Comparison of ENCODE assay signal across 12 mouse cellular contexts in the genomic region with DNA sequence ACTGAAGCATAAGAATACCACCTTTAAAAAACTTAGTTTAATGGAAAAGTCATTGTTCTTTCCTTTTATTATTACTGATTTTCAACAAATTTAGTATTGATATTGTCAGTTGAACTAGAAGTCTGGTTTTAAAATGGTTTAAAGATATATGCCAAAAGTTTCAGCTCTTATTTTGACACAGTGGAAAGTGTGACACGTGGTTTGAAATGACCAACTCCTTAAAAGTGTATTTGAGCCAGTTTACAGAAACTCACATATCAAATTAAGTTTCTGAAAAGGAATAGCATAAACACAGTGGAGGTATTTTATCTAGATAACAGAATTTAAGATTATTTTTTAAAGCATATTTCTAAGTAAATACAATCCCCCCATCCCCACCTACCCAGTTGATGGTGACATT. TPM values are rescaled to one million over a fixed set of nuclear protein-coding genes. Genes with fewer than 3 reads are reported as not detected.
DNase-seq lines count a peak whose midpoint lies in the region; ATAC-seq lines count a peak whose summit lies in the region.
"Had no signal": no experiment of that assay in that cellular context is flagged by ENCODE, and none has a peak within 500 bp of the region (broad histone marks: within the 10 kb centered on the region; RNA-seq: fewer than 3 reads in every experiment).

No protein-coding gene starts in this region.

- peaks cover 46% of the 10 kb centered on the region for H3K4me1 ChIP-seq in heart, embryonic 15.5 days (replicated peaks)
- peaks cover 31% of the 10 kb centered on the region for H3K4me1 ChIP-seq in embryonic facial prominence, embryonic 12.5 days
- H3K4me1 ChIP-seq in hindbrain, embryonic 16.5 days (ENCODE audit: control insufficient read depth, insufficient read depth, low read depth, low read length) = peaks cover 46% of the 10 kb centered on the region
- H3K4me1 ChIP-seq in midbrain, embryonic 13.5 days (replicated peaks) = peaks cover 70% of the 10 kb centered on the region

- H3K9ac ChIP-seq in heart, embryonic 15.5 days = no peak overlapping the region
- H3K9ac ChIP-seq in embryonic facial prominence, embryonic 12.5 days = no peak overlapping the region
- H3K9ac ChIP-seq in hindbrain, embryonic 16.5 days (ENCODE audit: low read depth, low read length) = no peak overlapping the region
- no peak overlapping the region for H3K9ac ChIP-seq in midbrain, embryonic 13.5 days (replicated peaks)

- H3K4me2 ChIP-seq in heart, embryonic 15.5 days = peak overlapping the region; percentile 76
- H3K4me2 ChIP-seq in embryonic facial prominence, embryonic 12.5 days (replicated peaks) = peak overlapping the region; percentile 70
- peak overlapping the region; percentile 79 for H3K4me2 ChIP-seq in hindbrain, embryonic 16.5 days (ENCODE audit: low read length)
- peak overlapping the region; percentile 96 for H3K4me2 ChIP-seq in midbrain, embryonic 13.5 days (replicated peaks)

- peaks cover 26% of the 10 kb centered on the region for H3K36me3 ChIP-seq in heart, embryonic 15.5 days
- peaks cover 17% of the 10 kb centered on the region for H3K36me3 ChIP-seq in embryonic facial prominence, embryonic 12.5 days
- peaks cover 3% of the 10 kb centered on the region for H3K36me3 ChIP-seq in hindbrain, embryonic 16.5 days (ENCODE audit: control insufficient read depth, insufficient read depth, low read length)
- H3K36me3 ChIP-seq in midbrain, embryonic 13.5 days = peaks cover 32% of the 10 kb centered on the region

- H3K9me3 ChIP-seq in heart, embryonic 15.5 days (replicated peaks) = no peaks in the 10 kb centered on the region
- H3K9me3 ChIP-seq in embryonic facial prominence, embryonic 12.5 days = no peaks in the 10 kb centered on the region
- no peaks in the 10 kb centered on the region for H3K9me3 ChIP-seq in hindbrain, embryonic 16.5 days (ENCODE audit: control insufficient read depth, low read length)
- no peaks in the 10 kb centered on the region for H3K9me3 ChIP-seq in midbrain, embryonic 13.5 days

- no peak for DNase-seq in heart, postnatal 4 days
- DNase-seq in adrenal gland, adult 18-20 months (ENCODE audit: low spot score in 2 of 2) = no peak
- DNase-seq in testis, postnatal 10 days (ENCODE audit: low spot score) = no peak
- DNase-seq in gastrocnemius, postnatal 14 days = no peak
- DNase-seq: adrenal gland, adult 2 months; cerebellum, postnatal 25 days; gastrocnemius, postnatal 36 days; left cerebral cortex, postnatal 4 days had no signal

- H3K27ac ChIP-seq in heart, embryonic 15.5 days = no peak overlapping the region
- no peak overlapping the region for H3K27ac ChIP-seq in embryonic facial prominence, embryonic 12.5 days
- no peak overlapping the region for H3K27ac ChIP-seq in hindbrain, embryonic 16.5 days (ENCODE audit: low read depth, low read length)
- H3K27ac ChIP-seq in midbrain, embryonic 13.5 days = no peak overlapping the region

- intact Hi-C loops in gastrocnemius, postnatal 14 days (cut with DNase I; ENCODE audit: low total_unique reads) = no loop called here

- H3K27me3 ChIP-seq in heart, embryonic 15.5 days = no peaks in the 10 kb centered on the region
- H3K27me3 ChIP-seq in embryonic facial prominence, embryonic 12.5 days = no peaks in the 10 kb centered on the region
- no peaks in the 10 kb centered on the region for H3K27me3 ChIP-seq in hindbrain, embryonic 16.5 days (replicated peaks; ENCODE audit: control insufficient read depth, insufficient read depth, low read length)
- H3K27me3 ChIP-seq in midbrain, embryonic 13.5 days = no peaks in the 10 kb centered on the region

- H3K4me3 ChIP-seq in heart, embryonic 15.5 days = peak overlapping the region; percentile 79; the same call in 1 of the 2 replicates
- H3K4me3 ChIP-seq in embryonic facial prominence, embryonic 12.5 days = no peak overlapping the region
- H3K4me3 ChIP-seq in hindbrain, embryonic 16.5 days (ENCODE audit: low read length) = no peak overlapping the region
- peak overlapping the region; percentile 80 for H3K4me3 ChIP-seq in midbrain, embryonic 13.5 days (replicated peaks)

- no peak for ATAC-seq in heart, embryonic 15.5 days (replicated peaks; ENCODE audit: insufficient number of reproducible peaks, insufficient read depth, low FRiP score, low read depth)
- ATAC-seq in embryonic facial prominence, embryonic 12.5 days (ENCODE audit: insufficient number of reproducible peaks, insufficient read depth, low FRiP score, low TSS enrichment) = no peak
- no peak for ATAC-seq in hindbrain, embryonic 16.5 days
- ATAC-seq in midbrain, embryonic 13.5 days = no peak

- 61% methylated on average over 1 of the region's 1 CpGs for WGBS in heart, embryonic 15.5 days
- 96% methylated on average over 1 of the region's 1 CpGs for WGBS in embryonic facial prominence, embryonic 12.5 days
- WGBS in hindbrain, embryonic 16.5 days = 91% methylated on average over 1 of the region's 1 CpGs
- 96% methylated on average over 1 of the region's 1 CpGs for WGBS in midbrain, embryonic 13.5 days

RNA-seq across cellular contexts. Expression of a gene that starts 2.2 kb away (rescaled TPM):
- 18.4 and 20.9 TPM in 2 replicates for polyA plus RNA-seq in heart, embryonic 15.5 days (2015; fragmentation: Nextera tagmentation; extraction: Ambion mirVana)
- total RNA-seq in heart, postnatal 4 days (2021) = 10 to 100 TPM; 32.5 to 35.4 TPM
- polyA plus RNA-seq in embryonic facial prominence, embryonic 12.5 days (2016; fragmentation: Nextera tagmentation; extraction: Ambion mirVana) = 41.1 and 43.0 TPM in 2 replicates
- polyA plus RNA-seq in hindbrain, embryonic 16.5 days (2015; fragmentation: Nextera tagmentation; extraction: Ambion mirVana) = 46.2 and 60.4 TPM in 2 replicates
- polyA plus RNA-seq in midbrain, embryonic 13.5 days (2015; fragmentation: Nextera tagmentation; extraction: Ambion mirVana) = 47.9 and 48.9 TPM in 2 replicates
- 10 to 100 TPM; 31.2 to 37.8 TPM for total RNA-seq in adrenal gland, adult 18-20 months (2021)
- total RNA-seq in gastrocnemius, postnatal 14 days (2021) = 10 to 100 TPM; 22.6 to 25.2 TPM

RNA-seq across cellular contexts. Expression of a gene that starts 2.4 kb away (rescaled TPM):
- polyA plus RNA-seq in heart, embryonic 15.5 days (2015; fragmentation: Nextera tagmentation; extraction: Ambion mirVana) = 31.4 and 34.1 TPM in 2 replicates
- total RNA-seq in heart, postnatal 4 days (2021) = 10 to 100 TPM; 24.3 to 25.0 TPM
- 42.4 and 45.2 TPM in 2 replicates for polyA plus RNA-seq in embryonic facial prominence, embryonic 12.5 days (2016; fragmentation: Nextera tagmentation; extraction: Ambion mirVana)
- 25.5 and 29.2 TPM in 2 replicates for polyA plus RNA-seq in hindbrain, embryonic 16.5 days (2015; fragmentation: Nextera tagmentation; extraction: Ambion mirVana)
- 33.2 and 36.2 TPM in 2 replicates for polyA plus RNA-seq in midbrain, embryonic 13.5 days (2015; fragmentation: Nextera tagmentation; extraction: Ambion mirVana)
- total RNA-seq in adrenal gland, adult 18-20 months (2021) = 10 to 100 TPM; 11.0 to 11.1 TPM
- 1 to 10 TPM; 7.8 TPM for total RNA-seq in gastrocnemius, postnatal 14 days (2021)

RNA-seq across cellular contexts. Expression of a gene that starts 37.6 kb away (rescaled TPM):
- 0.15 TPM in 1 of 2 replicates, not detected in the other for polyA plus RNA-seq in heart, embryonic 15.5 days (2015; fragmentation: Nextera tagmentation; extraction: Ambion mirVana)
- total RNA-seq in heart, postnatal 4 days (2021) = under 1 TPM; 0.10 to 0.14 TPM
- 0.31 and 0.34 TPM in 2 replicates for polyA plus RNA-seq in embryonic facial prominence, embryonic 12.5 days (2016; fragmentation: Nextera tagmentation; extraction: Ambion mirVana)
- polyA plus RNA-seq in hindbrain, embryonic 16.5 days (2015; fragmentation: Nextera tagmentation; extraction: Ambion mirVana) = 11.6 TPM in 2 replicates
- polyA plus RNA-seq in midbrain, embryonic 13.5 days (2015; fragmentation: Nextera tagmentation; extraction: Ambion mirVana) = 6.1 and 7.2 TPM in 2 replicates
- 100 to 1,000 TPM in 1 of 2 experiments, 10 to 100 TPM in 1; 47.6 to 122 TPM for total RNA-seq in adrenal gland, adult 18-20 months (2021)
- under 1 TPM; 0.23 to 0.24 TPM for total RNA-seq in gastrocnemius, postnatal 14 days (2021)
- total RNA-seq: gastrocnemius, postnatal 36 days had no signal

Comparison
In these comparisons a context has a peak if more than half of its experiments do, and no peak if none do; other contexts are left out.
1. H3K4me3 ChIP-seq: peak in heart, embryonic 15.5 days (single experiment) and midbrain, embryonic 13.5 days (single experiment); none in embryonic facial prominence, embryonic 12.5 days (single experiment) and hindbrain, embryonic 16.5 days (single experiment).
2. Peak in every context shown above with its lines, with median percentiles within 50 percentile points of each other: H3K4me2 ChIP-seq.